Comparison of ENCODE assay signal across 25 mouse cellular contexts in genomic region chr2:168866436-168866835, GRCm38 (mm10).
DNase-seq lines count a peak whose midpoint lies in the region; ATAC-seq lines count a peak whose summit lies in the region.
"Had no signal": no experiment of that assay in that cellular context is flagged by ENCODE, and none has a peak within 500 bp of the region (broad histone marks: within the 10 kb centered on the region; RNA-seq: fewer than 3 reads in every experiment).

No protein-coding gene starts in this region.

- peak; percentile 16 for DNase-seq in 3134 (ENCODE audit: extremely low read depth, insufficient read length, low spot score)
- DNase-seq in 416B (ENCODE audit: low read depth): peak; percentile 20
- DNase-seq in ES-CJ7 (ENCODE audit: low read depth, low spot score): peak; percentile 83
- peak; percentile 19 for DNase-seq in c-Kit-negative CD71-positive TER-119-positive erythroid progenitor cells, embryonic 14.5 days (ENCODE audit: low read depth, low spot score)
- no peak for DNase-seq in limb, embryonic 10.5 days (ENCODE audit: low spot score)
- no peak for DNase-seq in left cerebral cortex, adult 11 months (ENCODE audit: low spot score)
- DNase-seq: adrenal gland, adult 8-10 months; adrenal gland, postnatal 36 days; cerebellum, adult 11-12 months; cerebellum, adult 9-11 months; cerebellum, postnatal 36 days; gastrocnemius, postnatal 10 days; heart, adult 18-20 months; heart, postnatal 10 days; heart, postnatal 4 days; kidney, adult 18-20 months had no signal

- no peaks in the 10 kb centered on the region for H3K9me3 ChIP-seq in limb, embryonic 10.5 days (replicated peaks)
- H3K9me3 ChIP-seq: forebrain, embryonic 10.5 days; forebrain, embryonic 15.5 days; heart, embryonic 10.5 days; hindbrain, embryonic 12.5 days; intestine, embryonic 15.5 days had no signal

- H3K4me3 ChIP-seq in limb, embryonic 10.5 days: no peak overlapping the region
- H3K4me3 ChIP-seq: forebrain, embryonic 10.5 days; forebrain, embryonic 15.5 days; heart, embryonic 10.5 days; hindbrain, embryonic 12.5 days; intestine, embryonic 15.5 days had no signal

- H3K4me1 ChIP-seq in limb, embryonic 10.5 days: peaks cover 29% of the 10 kb centered on the region
- H3K4me1 ChIP-seq: forebrain, embryonic 15.5 days; hindbrain, embryonic 12.5 days; intestine, embryonic 15.5 days had no signal

- no peak for ATAC-seq in inflammation-experienced regulatory T-cells, adult 6 months
- ATAC-seq: forebrain, embryonic 15.5 days; hindbrain, postnatal 0 days; intestine, embryonic 15.5 days; Patski had no signal

- no peaks in the 10 kb centered on the region for H3K36me3 ChIP-seq in limb, embryonic 10.5 days
- H3K36me3 ChIP-seq: forebrain, embryonic 10.5 days; forebrain, embryonic 15.5 days; heart, embryonic 10.5 days; hindbrain, embryonic 12.5 days; intestine, embryonic 15.5 days had no signal

- no peak overlapping the region for H3K27ac ChIP-seq in limb, embryonic 10.5 days
- H3K27ac ChIP-seq: forebrain, embryonic 10.5 days; forebrain, embryonic 15.5 days; heart, embryonic 10.5 days; hindbrain, embryonic 12.5 days; hindbrain, postnatal 0 days; intestine, embryonic 15.5 days had no signal

- WGBS in limb, embryonic 10.5 days: 76% methylated on average over 10 of the region's 10 CpGs

- no peaks in the 10 kb centered on the region for H3K27me3 ChIP-seq in limb, embryonic 10.5 days (ENCODE audit: low read depth, poor library complexity, severe bottlenecking)
- H3K27me3 ChIP-seq: CH12.LX; forebrain, embryonic 15.5 days; intestine, embryonic 15.5 days; Patski had no signal

Comparison
In these comparisons a context has a peak if more than half of its experiments do, and no peak if none do; other contexts are left out.
1. DNase-seq: peak in 3134 (single experiment), 416B (single experiment), ES-CJ7 (single experiment) and c-Kit-negative CD71-positive TER-119-positive erythroid progenitor cells, embryonic 14.5 days (single experiment); none in limb, embryonic 10.5 days (single experiment) and left cerebral cortex, adult 11 months (single experiment).